Mouse (Mus musculus): ENCODE data around the gene Ndufs1. TPM values are rescaled to one million over a fixed set of nuclear protein-coding genes. Genes with fewer than 3 reads are reported as not detected.
"Not testable (repeated sequence)": the region's sequence is repeated elsewhere in the genome, so short reads cannot be mapped to it uniquely, and the experiment has no call there.

The Ndufs1 gene
- polyA plus RNA-seq, 1 experiment from 2014 or later = 92.7 TPM

DNA sequence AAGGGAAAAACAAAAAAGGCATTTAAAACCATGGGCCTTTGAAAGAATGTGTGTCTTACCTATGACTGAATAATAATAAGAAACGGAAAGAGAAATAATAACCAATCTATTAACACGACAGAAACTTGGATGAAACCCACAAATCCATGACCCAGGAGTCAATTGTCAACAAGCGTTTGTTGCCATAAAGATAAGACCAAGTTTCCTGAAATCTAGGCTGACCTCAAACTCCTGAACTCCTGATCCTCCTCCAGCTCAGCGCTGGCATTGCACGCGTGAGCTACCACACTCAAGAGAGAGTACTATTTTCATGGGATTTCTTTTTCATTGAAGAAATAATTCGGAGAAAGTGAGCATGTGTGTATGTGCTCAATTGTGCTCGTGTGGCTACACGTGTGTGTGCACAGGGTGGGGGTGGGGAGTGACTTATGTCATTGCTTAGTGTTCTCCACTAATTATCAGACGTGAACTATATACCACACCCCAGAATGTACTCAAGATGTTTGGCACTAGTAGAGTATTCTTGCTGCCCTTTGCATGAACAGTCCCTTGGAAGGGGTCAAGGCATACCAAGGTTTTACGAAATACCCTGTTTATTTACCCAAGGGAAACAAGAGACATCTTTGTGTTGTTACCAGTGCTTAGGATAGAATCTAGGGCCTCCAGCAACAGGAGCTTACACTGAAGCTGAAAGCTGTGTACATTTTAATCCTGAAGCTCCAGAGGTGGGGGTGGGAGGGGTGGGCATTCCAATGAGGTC lies 15.9 kb upstream of the Ndufs1 start:
- H3K27ac ChIP-seq (ENCODE audit: low read length) = no peak overlapping the region
- no peak for ATAC-seq (ENCODE audit: low read depth)
- no peaks in the 10 kb centered on the region for H3K36me3 ChIP-seq (ENCODE audit: control insufficient read depth, insufficient read depth)
- H3K9ac ChIP-seq (ENCODE audit: low read depth, low read length) = no peak overlapping the region
- no peaks in the 10 kb centered on the region for H3K4me1 ChIP-seq (ENCODE audit: control insufficient read depth, low read depth, low read length)
- no peak overlapping the region for H3K4me3 ChIP-seq (ENCODE audit: low read depth, low read length)
- H3K27me3 ChIP-seq (ENCODE audit: control insufficient read depth, insufficient read depth, low read depth, low read length) = no peaks in the 10 kb centered on the region
- H3K9me3 ChIP-seq (replicated peaks; ENCODE audit: control insufficient read depth, low read length) = no peaks in the 10 kb centered on the region
- H3K4me2 ChIP-seq (ENCODE audit: low read depth, low read length) = no peak overlapping the region
- WGBS (ENCODE audit: insufficient replicate concordance) = 64% methylated on average over 11 of the region's 11 CpGs

- no peaks in the 10 kb centered on the region for H3K4me1 ChIP-seq (ENCODE audit: control insufficient read depth, low read depth, low read length)
- 66% methylated on average over 8 of the region's 8 CpGs for WGBS (ENCODE audit: insufficient replicate concordance)
- no peak for ATAC-seq (ENCODE audit: low read depth)
Measured at GRCm38 (mm10) chr1:63190851-63191250, 14.2 kb upstream of the Ndufs1 start.

GRCm38 (mm10) chr1:63188536-63188935 lies 11.9 kb upstream of the Ndufs1 start:
- no peak overlapping the region for H3K4me3 ChIP-seq (ENCODE audit: low read depth, low read length)
- 59% methylated on average over 3 of the region's 3 CpGs for WGBS (ENCODE audit: insufficient replicate concordance)
- no peaks in the 10 kb centered on the region for H3K4me1 ChIP-seq (ENCODE audit: control insufficient read depth, low read depth, low read length)

More at GRCm38 (mm10) chr1:63190851-63191250, 14.2 kb upstream of the Ndufs1 start:
- H3K27ac ChIP-seq (ENCODE audit: low read length) = no peak overlapping the region
- no peak overlapping the region for H3K4me3 ChIP-seq (ENCODE audit: low read depth, low read length)
- H3K36me3 ChIP-seq (ENCODE audit: control insufficient read depth, insufficient read depth) = no peaks in the 10 kb centered on the region
- H3K27me3 ChIP-seq (ENCODE audit: control insufficient read depth, insufficient read depth, low read depth, low read length) = no peaks in the 10 kb centered on the region
- no peak overlapping the region for H3K4me2 ChIP-seq (ENCODE audit: low read depth, low read length)
- H3K9me3 ChIP-seq (replicated peaks; ENCODE audit: control insufficient read depth, low read length) = no peaks in the 10 kb centered on the region
- no peak overlapping the region for H3K9ac ChIP-seq (ENCODE audit: low read depth, low read length)

GRCm38 (mm10) chr1:63185430-63185829 lies 8.8 kb upstream of the Ndufs1 start:
- H3K9me3 ChIP-seq (replicated peaks; ENCODE audit: control insufficient read depth, low read length); H3K27ac ChIP-seq (ENCODE audit: low read length); ATAC-seq (ENCODE audit: low read depth); H3K4me2 ChIP-seq (ENCODE audit: low read depth, low read length); H3K9ac ChIP-seq (ENCODE audit: low read depth, low read length); H3K27me3 ChIP-seq (ENCODE audit: control insufficient read depth, insufficient read depth, low read depth, low read length); H3K36me3 ChIP-seq (ENCODE audit: control insufficient read depth, insufficient read depth); H3K4me1 ChIP-seq (ENCODE audit: control insufficient read depth, low read depth, low read length); H3K4me3 ChIP-seq (ENCODE audit: low read depth, low read length): not testable (repeated sequence)
- 84% methylated on average over 6 of the region's 6 CpGs for WGBS (ENCODE audit: insufficient replicate concordance)

More at GRCm38 (mm10) chr1:63188536-63188935, 11.9 kb upstream of the Ndufs1 start:
- ATAC-seq (ENCODE audit: low read depth) = no peak
- Histone ChIP-seq H3K4me2 (ENCODE audit: low read depth, low read length) (no peak overlapping the region), H3K36me3 (ENCODE audit: control insufficient read depth, insufficient read depth) (no peaks in the 10 kb centered on the region), H3K9ac (ENCODE audit: low read depth, low read length) (no peak overlapping the region), H3K27me3 (ENCODE audit: control insufficient read depth, insufficient read depth, low read depth, low read length) (no peaks in the 10 kb centered on the region), H3K9me3 (replicated peaks; ENCODE audit: control insufficient read depth, low read length) (no peaks in the 10 kb centered on the region), H3K27ac (ENCODE audit: low read length) (no peak overlapping the region)

DNA sequence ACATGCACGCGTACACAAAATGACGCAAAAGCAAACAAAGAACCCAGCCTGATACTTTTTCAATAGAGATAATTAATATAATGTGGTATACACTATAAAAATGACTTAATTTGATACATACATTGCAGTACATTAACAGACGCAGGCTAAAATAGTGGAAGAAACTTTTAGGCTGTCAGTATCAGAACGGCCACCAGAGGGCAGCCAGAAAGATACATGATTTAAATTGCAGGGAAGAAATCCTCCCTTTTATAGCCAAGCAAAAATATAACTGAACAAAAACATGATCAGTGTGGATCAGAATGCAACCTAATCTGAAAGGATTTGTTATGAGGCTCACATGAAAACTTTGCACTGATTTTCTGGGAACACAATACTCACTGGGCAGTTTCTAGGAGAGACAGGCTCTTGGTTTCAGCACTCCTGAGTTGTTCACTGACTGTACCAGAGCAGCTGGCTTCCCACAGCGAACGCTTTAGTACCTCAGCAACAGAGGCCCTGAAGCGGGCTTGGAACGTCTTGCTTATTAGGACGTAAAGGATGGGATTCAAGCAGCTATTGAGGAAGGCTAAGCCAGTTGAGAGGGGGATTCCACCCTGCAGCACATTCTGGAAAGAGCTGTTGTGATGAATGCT lies 6.1 kb upstream of the Ndufs1 start:
- no peak overlapping the region for H3K9ac ChIP-seq (ENCODE audit: low read depth, low read length)
- no peaks in the 10 kb centered on the region for H3K9me3 ChIP-seq (replicated peaks; ENCODE audit: control insufficient read depth, low read length)
- no peak overlapping the region for H3K27ac ChIP-seq (ENCODE audit: low read length)
- WGBS (ENCODE audit: insufficient replicate concordance) = 60% methylated on average over 10 of the region's 10 CpGs
- H3K27me3 ChIP-seq (ENCODE audit: control insufficient read depth, insufficient read depth, low read depth, low read length) = no peaks in the 10 kb centered on the region
- no peak overlapping the region for H3K4me3 ChIP-seq (ENCODE audit: low read depth, low read length)
- no peak overlapping the region for H3K4me2 ChIP-seq (ENCODE audit: low read depth, low read length)
- H3K4me1 ChIP-seq (ENCODE audit: control insufficient read depth, low read depth, low read length) = peaks cover 10% of the 10 kb centered on the region
- H3K36me3 ChIP-seq (ENCODE audit: control insufficient read depth, insufficient read depth) = peaks cover 11% of the 10 kb centered on the region
- no peak for ATAC-seq (ENCODE audit: low read depth)

DNA sequence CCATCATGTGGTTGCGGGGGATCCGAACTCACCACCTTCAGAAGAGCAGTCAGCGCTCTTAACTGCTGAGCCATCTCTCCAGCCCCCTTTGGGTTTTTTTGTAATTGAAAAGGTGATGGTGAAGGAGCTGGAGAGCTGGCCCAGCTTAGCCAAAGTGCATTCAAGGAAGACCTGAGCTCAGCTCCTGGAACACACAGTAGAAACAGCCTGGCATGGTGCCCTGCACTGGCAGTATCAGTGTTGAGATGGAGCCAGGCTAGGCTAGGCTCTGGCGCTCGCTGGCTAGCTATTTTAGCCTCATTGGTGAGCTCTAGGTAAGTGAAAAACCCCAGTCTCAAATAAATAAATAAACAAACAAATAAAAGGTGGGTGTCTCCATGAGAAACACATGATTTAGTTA lies 5.6 kb upstream of the Ndufs1 start:
- Histone ChIP-seq H3K27me3 (ENCODE audit: control insufficient read depth, insufficient read depth, low read depth, low read length) (no peaks in the 10 kb centered on the region), H3K4me1 (ENCODE audit: control insufficient read depth, low read depth, low read length) (peaks cover 10% of the 10 kb centered on the region), H3K36me3 (ENCODE audit: control insufficient read depth, insufficient read depth) (peaks cover 11% of the 10 kb centered on the region), H3K9ac (ENCODE audit: low read depth, low read length) (no peak overlapping the region), H3K4me3 (ENCODE audit: low read depth, low read length) (no peak overlapping the region), H3K4me2 (ENCODE audit: low read depth, low read length) (no peak overlapping the region), H3K27ac (ENCODE audit: low read length) (no peak overlapping the region), H3K9me3 (replicated peaks; ENCODE audit: control insufficient read depth, low read length) (no peaks in the 10 kb centered on the region)
- no peak for ATAC-seq (ENCODE audit: low read depth)
- 82% methylated on average over 5 of the region's 5 CpGs for WGBS (ENCODE audit: insufficient replicate concordance)

DNA sequence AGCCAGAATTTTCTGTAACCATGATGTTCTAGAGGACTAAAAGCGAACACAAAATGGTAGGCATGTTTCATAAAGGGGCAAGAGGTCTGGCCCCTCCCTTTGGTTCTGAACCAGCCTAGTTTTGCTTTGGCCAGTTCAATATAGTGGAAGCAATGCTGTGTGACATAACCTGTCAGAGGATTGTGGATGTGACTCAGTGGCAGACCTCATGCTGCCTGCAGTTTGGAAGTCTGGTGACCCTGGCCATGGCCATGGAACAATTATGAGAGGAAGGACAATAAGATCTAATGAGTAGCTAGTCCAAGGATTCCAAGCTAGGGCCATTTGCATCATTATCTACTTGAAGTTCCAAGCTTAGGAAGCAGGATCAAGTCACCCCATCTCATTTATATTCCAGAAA lies 4.8 kb upstream of the Ndufs1 start:
- H3K36me3 ChIP-seq (ENCODE audit: control insufficient read depth, insufficient read depth) = peaks cover 11% of the 10 kb centered on the region
- no peaks in the 10 kb centered on the region for H3K9me3 ChIP-seq (replicated peaks; ENCODE audit: control insufficient read depth, low read length)
- H3K27ac ChIP-seq (ENCODE audit: low read length) = no peak overlapping the region
- H3K4me3 ChIP-seq (ENCODE audit: low read depth, low read length) = no peak overlapping the region
- no peaks in the 10 kb centered on the region for H3K27me3 ChIP-seq (ENCODE audit: control insufficient read depth, insufficient read depth, low read depth, low read length)
- 89% methylated on average over 1 of the region's 1 CpGs for WGBS (ENCODE audit: insufficient replicate concordance)
- H3K9ac ChIP-seq (ENCODE audit: low read depth, low read length) = no peak overlapping the region
- peaks cover 10% of the 10 kb centered on the region for H3K4me1 ChIP-seq (ENCODE audit: control insufficient read depth, low read depth, low read length)
- no peak overlapping the region for H3K4me2 ChIP-seq (ENCODE audit: low read depth, low read length)
- no peak for ATAC-seq (ENCODE audit: low read depth)

GRCm38 (mm10) chr1:63181019-63181418 lies 4.4 kb upstream of the Ndufs1 start:
- Histone ChIP-seq H3K9me3 (replicated peaks; ENCODE audit: control insufficient read depth, low read length) (no peaks in the 10 kb centered on the region), H3K27ac (ENCODE audit: low read length) (0 out of 2 replicates have a peak overlapping the region, but pooled peaks have one; percentile 17), H3K4me3 (ENCODE audit: low read depth, low read length) (no peak overlapping the region), H3K36me3 (ENCODE audit: control insufficient read depth, insufficient read depth) (peaks cover 11% of the 10 kb centered on the region), H3K9ac (ENCODE audit: low read depth, low read length) (no peak overlapping the region), H3K4me2 (ENCODE audit: low read depth, low read length) (no peak overlapping the region), H3K27me3 (ENCODE audit: control insufficient read depth, insufficient read depth, low read depth, low read length) (no peaks in the 10 kb centered on the region), H3K4me1 (ENCODE audit: control insufficient read depth, low read depth, low read length) (peaks cover 10% of the 10 kb centered on the region)
- peak; percentile 69 for ATAC-seq (ENCODE audit: low read depth)
- WGBS (ENCODE audit: insufficient replicate concordance) = 7% methylated on average over 3 of the region's 3 CpGs

DNA sequence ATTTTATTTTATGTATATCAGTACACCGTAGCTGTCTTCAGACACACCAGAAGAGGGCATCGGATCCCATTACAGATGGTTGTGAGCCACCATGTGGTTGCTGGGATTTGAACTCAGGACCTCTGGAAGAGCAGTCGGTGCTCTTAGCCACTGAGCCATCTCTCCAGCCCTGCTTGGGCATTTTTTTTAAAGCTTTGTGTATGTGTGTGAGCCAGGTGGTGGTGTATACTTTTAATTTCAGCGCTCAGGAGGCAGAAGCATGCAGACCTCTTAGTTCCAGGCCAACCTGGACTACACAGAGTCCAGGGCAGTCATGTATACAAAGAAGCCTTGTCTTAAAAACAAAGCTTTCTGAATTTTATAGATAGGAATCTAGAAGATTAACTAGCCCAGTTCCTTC lies 3.9 kb upstream of the Ndufs1 start:
- not testable (repeated sequence) for H3K4me3 ChIP-seq (ENCODE audit: low read depth, low read length); H3K9ac ChIP-seq (ENCODE audit: low read depth, low read length); H3K4me2 ChIP-seq (ENCODE audit: low read depth, low read length); H3K9me3 ChIP-seq (replicated peaks; ENCODE audit: control insufficient read depth, low read length); ATAC-seq (ENCODE audit: low read depth); H3K27me3 ChIP-seq (ENCODE audit: control insufficient read depth, insufficient read depth, low read depth, low read length)
- 58% methylated on average over 4 of the region's 4 CpGs for WGBS (ENCODE audit: insufficient replicate concordance)
- Histone ChIP-seq H3K36me3 (ENCODE audit: control insufficient read depth, insufficient read depth) (peaks cover 11% of the 10 kb centered on the region), H3K27ac (ENCODE audit: low read length) (0 out of 2 replicates have a peak overlapping the region, but pooled peaks have one; percentile 17), H3K4me1 (ENCODE audit: control insufficient read depth, low read depth, low read length) (peaks cover 11% of the 10 kb centered on the region)

Data from liver, embryonic 16.5 days (tissue).